Mouse (Mus musculus): ENCODE data around the gene Fkbp15.
"Not testable (repeated sequence)": the region's sequence is repeated elsewhere in the genome, so short reads cannot be mapped to it uniquely, and the experiment has no call there.

The Fkbp15 gene

GRCm38 (mm10) chr4:62282969-62283368 is 77.4 kb downstream of the Fkbp15 start:
- DNase-seq (ENCODE audit: low spot score in 2 of 2), result no peak

GRCm38 (mm10) chr4:62281319-62281718 is 79.0 kb downstream of the Fkbp15 start:
- no peak for DNase-seq (ENCODE audit: low spot score in 2 of 2)

- no peak for DNase-seq (ENCODE audit: low spot score in 2 of 2)
Observed at GRCm38 (mm10) chr4:62278081-62278480, 82.3 kb downstream of the Fkbp15 start.

- no peak for DNase-seq (ENCODE audit: low spot score in 2 of 2)
Observed at GRCm38 (mm10) chr4:62277222-62277621, 83.1 kb downstream of the Fkbp15 start.

GRCm38 (mm10) chr4:62276642-62277041 is 83.7 kb downstream of the Fkbp15 start:
- no peak for DNase-seq (ENCODE audit: low spot score in 2 of 2)

GRCm38 (mm10) chr4:62274841-62275536 is 85.4 kb downstream of the Fkbp15 start:
- DNase-seq (ENCODE audit: low spot score in 2 of 2), result no peak

GRCm38 (mm10) chr4:62273916-62274315 is 86.4 kb downstream of the Fkbp15 start:
- DNase-seq (ENCODE audit: low spot score in 2 of 2), result no peak

- DNase-seq (ENCODE audit: low spot score in 2 of 2), result no peak
Observed at GRCm38 (mm10) chr4:62272696-62273095, 87.7 kb downstream of the Fkbp15 start.

GRCm38 (mm10) chr4:62267101-62267500 is 93.2 kb downstream of the Fkbp15 start:
- DNase-seq (ENCODE audit: low spot score in 2 of 2), result no peak

- not testable (repeated sequence) for DNase-seq (ENCODE audit: low spot score in 2 of 2)
Observed at GRCm38 (mm10) chr4:62266016-62266415, 94.3 kb downstream of the Fkbp15 start.

- DNase-seq (ENCODE audit: low spot score in 2 of 2), result no peak
Observed at GRCm38 (mm10) chr4:62265154-62265836, 95.1 kb downstream of the Fkbp15 start.

- no peak for DNase-seq (ENCODE audit: low spot score in 2 of 2)
Observed at GRCm38 (mm10) chr4:62263133-62263844, 97.1 kb downstream of the Fkbp15 start.

- DNase-seq (ENCODE audit: low spot score in 2 of 2), result no peak
Observed at GRCm38 (mm10) chr4:62262276-62262675, 98.1 kb downstream of the Fkbp15 start, which contains the start of gene Slc31a2. Gene Slc31a2 (plus strand): TSS chr4:62262562.

GRCm38 (mm10) chr4:62256931-62257330 is 103.4 kb downstream of the Fkbp15 start:
- no peak for DNase-seq (ENCODE audit: low spot score in 2 of 2)

GRCm38 (mm10) chr4:62254551-62254950 is 105.8 kb downstream of the Fkbp15 start:
- DNase-seq (ENCODE audit: low spot score in 2 of 2), result no peak

- no peak for DNase-seq (ENCODE audit: low spot score in 2 of 2)
Observed at GRCm38 (mm10) chr4:62251776-62252175, 108.6 kb downstream of the Fkbp15 start.

GRCm38 (mm10) chr4:62250896-62251544 is 109.3 kb downstream of the Fkbp15 start:
- no peak for DNase-seq (ENCODE audit: low spot score in 2 of 2)
